ENCODE assay signal across 10 mouse cellular contexts in genomic region chr1:169916659-169917058, GRCm38 (mm10). TPM values are rescaled to one million over a fixed set of nuclear protein-coding genes. Genes with fewer than 3 reads are reported as not detected.
DNase-seq lines count a peak whose midpoint lies in the region; ATAC-seq and TF ChIP-seq lines count a peak whose summit lies in the region.
"Had no signal": no experiment of that assay in that cellular context is flagged by ENCODE, and none has a peak within 500 bp of the region (broad histone marks: within the 10 kb centered on the region; RNA-seq: fewer than 3 reads in every experiment).

No protein-coding gene starts in this region.

- peaks cover 16% of the 10 kb centered on the region for H3K4me1 ChIP-seq in lung, embryonic 16.5 days (replicated peaks; ENCODE audit: control insufficient read depth, insufficient read depth, low read length)
- peaks cover 11% of the 10 kb centered on the region for H3K4me1 ChIP-seq in hindbrain, embryonic 13.5 days (replicated peaks)
- H3K4me1 ChIP-seq in small intestine, adult 2 months (ENCODE audit: control insufficient read depth, insufficient read depth, insufficient read length, low read length) = peaks cover 4% of the 10 kb centered on the region; the same call in 1 of the 2 replicates

- no peak for DNase-seq in lung, adult 18-20 months
- peak; percentile 75 for DNase-seq in gastrocnemius, adult 2 months
- DNase-seq in thymus, postnatal 10 days (ENCODE audit: low spot score in 2 of 2) = no peak
- DNase-seq in layer of hippocampus, postnatal 25 days (ENCODE audit: extremely low spot score in 1 of 2, low spot score in 1 of 2) = no peak
- DNase-seq: thymus, postnatal 36 days had no signal

- TF ChIP-seq CTCF in gastrocnemius, adult 2 months (IDR thresholded peaks at IDR 0.05) = no peak
- TF ChIP-seq CTCF in small intestine, adult 2 months (IDR thresholded peaks at IDR 0.05; ENCODE audit: extremely low read depth, insufficient read length, insufficient replicate concordance, low read depth, low read length) = no peak

- intact Hi-C loops in gastrocnemius, adult 2 months (cut with DNase I) = loop anchor here (10.0 kb wide), 1 partner anchor 172 kb away; the partner anchor contains the start of gene Rgs4

- no peak overlapping the region for H3K4me2 ChIP-seq in lung, embryonic 16.5 days (ENCODE audit: low read depth, low read length)
- H3K4me2 ChIP-seq in hindbrain, embryonic 13.5 days = no peak overlapping the region
- H3K4me2 ChIP-seq: embryonic facial prominence, embryonic 12.5 days had no signal

- TF ChIP-seq POLR2A in small intestine, adult 2 months (IDR thresholded peaks at IDR 0.05; ENCODE audit: low read depth, low read length) = no peak

- peak overlapping the region; percentile 26; the same call in 1 of the 2 replicates for H3K27ac ChIP-seq in lung, embryonic 16.5 days (ENCODE audit: low read length)
- H3K27ac ChIP-seq in gastrocnemius, adult 2 months = peak overlapping the region; percentile 32
- peak overlapping the region; percentile 31; the same call in 1 of the 2 replicates for H3K27ac ChIP-seq in hindbrain, embryonic 13.5 days
- 0 out of 2 replicates have a peak overlapping the region, but pooled peaks have one; percentile 21 for H3K27ac ChIP-seq in small intestine, adult 2 months (ENCODE audit: insufficient read depth, low read depth, low read length)

- WGBS in lung, embryonic 16.5 days = 18% methylated on average over 7 of the region's 7 CpGs
- WGBS in hindbrain, embryonic 13.5 days = 49% methylated on average over 7 of the region's 7 CpGs
- 13% methylated on average over 7 of the region's 7 CpGs for WGBS in small intestine, adult 2 months

- H3K36me3 ChIP-seq in lung, embryonic 16.5 days (ENCODE audit: control insufficient read depth, insufficient read depth, low read length) = no peaks in the 10 kb centered on the region
- no peaks in the 10 kb centered on the region for H3K36me3 ChIP-seq in hindbrain, embryonic 13.5 days
- no peaks in the 10 kb centered on the region for H3K36me3 ChIP-seq in small intestine, adult 2 months (ENCODE audit: control insufficient read depth, insufficient read depth, low read length)
- H3K36me3 ChIP-seq: embryonic facial prominence, embryonic 12.5 days had no signal

- H3K9me3 ChIP-seq in lung, embryonic 16.5 days (ENCODE audit: control insufficient read depth, low read length) = no peaks in the 10 kb centered on the region
- H3K9me3 ChIP-seq in hindbrain, embryonic 13.5 days = no peaks in the 10 kb centered on the region
- H3K9me3 ChIP-seq: embryonic facial prominence, embryonic 12.5 days had no signal

- H3K4me3 ChIP-seq in lung, embryonic 16.5 days (ENCODE audit: low read length) = no peak overlapping the region
- H3K4me3 ChIP-seq in gastrocnemius, adult 2 months = no peak overlapping the region; the same call in 1 of the 2 replicates
- no peak overlapping the region for H3K4me3 ChIP-seq in hindbrain, embryonic 13.5 days
- H3K4me3 ChIP-seq in small intestine, adult 2 months (ENCODE audit: low read depth, low read length) = no peak overlapping the region
- H3K4me3 ChIP-seq: embryonic facial prominence, embryonic 12.5 days had no signal

- H3K9ac ChIP-seq in lung, embryonic 16.5 days (ENCODE audit: low read length) = 0 out of 2 replicates have a peak overlapping the region, but pooled peaks have one; percentile 4
- H3K9ac ChIP-seq in hindbrain, embryonic 13.5 days = no peak overlapping the region
- H3K9ac ChIP-seq: embryonic facial prominence, embryonic 12.5 days had no signal

- H3K27me3 ChIP-seq in lung, embryonic 16.5 days (ENCODE audit: control insufficient read depth, insufficient read depth, low read depth, low read length) = 0 out of 2 replicates have a peak, but pooled peaks cover 2% of the 10 kb centered on the region
- H3K27me3 ChIP-seq in hindbrain, embryonic 13.5 days = peaks cover 7% of the 10 kb centered on the region; the same call in 1 of the 2 replicates
- H3K27me3 ChIP-seq in small intestine, adult 2 months (ENCODE audit: control insufficient read depth, insufficient read depth, low read length) = no peaks in the 10 kb centered on the region
- H3K27me3 ChIP-seq: embryonic facial prominence, embryonic 12.5 days had no signal

- ATAC-seq in lung, embryonic 16.5 days (ENCODE audit: low read depth) = peak; percentile 84
- peak; percentile 37 for ATAC-seq in hindbrain, embryonic 13.5 days (ENCODE audit: low FRiP score)

RNA-seq across cellular contexts. Expression of gene Ccdc190, which starts 11.8 kb away (rescaled TPM):
- polyA plus RNA-seq in lung, embryonic 16.5 days (2015; fragmentation: Nextera tagmentation; extraction: Ambion mirVana) = 0.35 and 0.44 TPM in 2 replicates
- not detected for total RNA-seq in gastrocnemius, adult 2 months (2021)
- polyA plus RNA-seq in hindbrain, embryonic 13.5 days (2015; fragmentation: Nextera tagmentation; extraction: Ambion mirVana) = 1.5 and 2.3 TPM in 2 replicates
- polyA plus RNA-seq in small intestine, adult 2 months (2012; rRNA removed) = 0.14 TPM in 1 of 2 replicates, not detected in the other
- total RNA-seq in layer of hippocampus, postnatal 25 days (2021) = 10 to 100 TPM; 25.2 to 25.7 TPM
- polyA plus RNA-seq: embryonic facial prominence, embryonic 12.5 days; kidney, embryonic 14.5 days had no signal

RNA-seq across cellular contexts. Expression of gene Hsd17b7, which starts 52.4 kb away (rescaled TPM):
- 10.1 and 11.0 TPM in 2 replicates for polyA plus RNA-seq in lung, embryonic 16.5 days (2015; fragmentation: Nextera tagmentation; extraction: Ambion mirVana)
- total RNA-seq in gastrocnemius, adult 2 months (2021) = 1 to 10 TPM; 5.2 to 9.5 TPM
- polyA plus RNA-seq in hindbrain, embryonic 13.5 days (2015; fragmentation: Nextera tagmentation; extraction: Ambion mirVana) = 20.9 and 21.0 TPM in 2 replicates
- 2.5 and 3.6 TPM in 2 replicates for polyA plus RNA-seq in small intestine, adult 2 months (2012; rRNA removed)
- 10 to 100 TPM; 17.4 to 19.2 TPM for total RNA-seq in layer of hippocampus, postnatal 25 days (2021)
